Mouse (Mus musculus) E14TG2a.4 (cell line): Measurements from ENCODE around the gene Cntnap5c.
A peak's percentile ranks its signal among the peaks of the same experiment; 100 is the strongest.

ENCODE experiments used
- H3K27me3 ChIP-seq: 2 replicates; pipeline ENCODE4 v1.6.1; 2014; ENCODE audit warnings: low read length, control low read depth; ENCODE audit not compliant: insufficient read depth
- H3K36me3 ChIP-seq: 2 replicates; pipeline ENCODE4 v1.6.1; 2014; ENCODE audit warnings: low read length, control low read depth; ENCODE audit not compliant: insufficient read depth
- H3K4me1 ChIP-seq: replicated peaks from 2 replicates; pipeline ENCODE4 v1.6.1; 2014; ENCODE audit warnings: low read depth, low read length, control low read depth
- H3K4me3 ChIP-seq: replicated peaks from 2 replicates; pipeline ENCODE4 v1.5.1; 2014; ENCODE audit warnings: mild to moderate bottlenecking, low read length
- H3K9me3 ChIP-seq: 2 replicates; pipeline ENCODE4 v1.6.1; 2014; ENCODE audit warnings: low read length, control low read depth
- CTCF ChIP-seq: conservative IDR thresholded peaks from 2 replicates; pipeline ENCODE4 v1.5.1; 2014; ENCODE audit warnings: low read length
- NANOG ChIP-seq: IDR thresholded peaks from 2 replicates; pipeline ENCODE4 v1.6.1; 2014; ENCODE audit warnings: borderline replicate concordance, low read length, mixed read lengths
- POU5F1 ChIP-seq: IDR thresholded peaks from 2 replicates; pipeline ENCODE4 v1.6.1; 2014; ENCODE audit warnings: low read length, borderline replicate concordance

Gene Cntnap5c

DNA sequence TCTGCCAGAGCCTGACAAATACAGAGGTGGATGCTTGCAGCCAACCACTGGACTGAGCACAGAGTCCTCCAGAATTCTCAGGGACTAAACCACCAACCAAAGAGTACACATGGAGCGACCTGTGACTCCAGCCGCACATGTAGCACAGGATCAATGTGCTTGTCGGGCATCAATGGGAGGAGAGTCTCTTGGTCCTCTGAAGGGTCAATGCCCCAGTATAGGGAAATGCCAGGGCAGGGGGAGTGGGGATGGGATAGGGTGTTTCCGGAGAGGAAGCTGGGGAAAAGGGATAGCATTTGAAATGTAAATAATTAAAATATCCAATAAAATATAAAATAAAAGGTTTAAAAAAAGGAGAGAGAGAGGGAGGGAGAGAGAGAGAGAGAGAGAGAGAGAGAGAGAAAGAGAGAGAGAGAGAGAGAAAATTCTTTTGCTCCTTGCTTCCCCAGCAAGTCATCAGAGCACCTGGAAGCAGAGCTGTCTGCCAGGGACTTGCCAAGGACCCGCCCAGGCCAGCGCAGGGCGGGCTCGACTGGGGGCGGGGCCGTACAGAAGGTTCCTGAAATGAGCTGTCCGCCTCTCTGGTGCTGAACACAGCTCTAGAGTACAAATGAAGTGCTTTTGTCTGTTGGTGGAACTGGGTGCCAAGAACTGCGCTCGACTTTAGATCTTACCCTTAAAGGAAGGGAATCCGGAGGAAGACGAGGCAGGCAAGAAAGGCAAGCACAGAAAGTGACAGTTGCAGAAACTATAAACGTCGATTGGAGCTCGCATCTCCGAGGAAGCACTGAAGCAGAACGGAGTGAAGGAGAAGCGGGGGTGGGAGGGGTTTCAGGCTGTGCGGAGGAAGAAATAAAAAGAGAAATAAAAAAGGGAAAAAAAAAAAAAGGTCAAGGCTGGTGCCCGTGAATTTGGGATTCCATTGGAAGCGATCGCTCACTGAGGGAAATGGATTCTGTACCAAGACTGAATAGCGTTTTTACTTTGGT is at the start of gene Cntnap5c:
Gene Cntnap5c, plus strand, starts transcription at position 949 of the 989 bp plus-strand sequence.
- no peaks in the 10 kb centered on the region for H3K36me3 ChIP-seq
- peaks cover 7% of the 10 kb centered on the region for H3K27me3 ChIP-seq
- no peak for TF ChIP-seq POU5F1
- TF ChIP-seq NANOG, result no peak
- no peak for TF ChIP-seq CTCF
- peaks cover 3% of the 10 kb centered on the region; the same call in 1 of the 2 replicates for H3K4me1 ChIP-seq
- H3K4me3 ChIP-seq, result no peak within 1 kb of the TSS
- no peaks in the 10 kb centered on the region for H3K9me3 ChIP-seq

DNA sequence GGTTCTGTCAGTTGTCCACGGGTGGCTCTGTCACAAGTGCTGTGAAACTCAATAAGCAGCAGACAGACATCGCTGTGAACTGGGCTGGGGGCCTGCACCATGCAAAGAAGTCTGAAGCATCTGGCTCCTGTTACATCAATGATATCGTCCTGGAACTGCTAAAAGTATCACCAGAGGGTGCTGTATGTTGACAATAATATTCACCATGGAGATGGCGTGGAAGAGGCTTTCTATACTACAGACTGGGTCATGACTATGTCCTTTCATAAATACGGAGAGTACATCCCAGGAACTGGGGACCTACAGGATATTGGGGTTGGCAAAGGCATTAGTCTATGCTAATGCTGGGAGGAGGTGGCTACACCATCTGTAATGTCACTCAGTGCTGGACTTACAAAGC is 27.3 kb upstream of the Cntnap5c start, which contains the start of gene Gm21834:
Gene Gm21834, minus strand, starts transcription at position 101 of the 400 bp plus-strand sequence.
- Histone ChIP-seq H3K36me3 (no peaks in the 10 kb centered on the region), H3K4me1 (no peaks in the 10 kb centered on the region), H3K4me3 (no peak within 1 kb of the TSS), H3K9me3 (no peaks in the 10 kb centered on the region), H3K27me3 (no peaks in the 10 kb centered on the region)
- TF ChIP-seq POU5F1, result no peak
- no peak for TF ChIP-seq CTCF
- no peak for TF ChIP-seq NANOG

DNA sequence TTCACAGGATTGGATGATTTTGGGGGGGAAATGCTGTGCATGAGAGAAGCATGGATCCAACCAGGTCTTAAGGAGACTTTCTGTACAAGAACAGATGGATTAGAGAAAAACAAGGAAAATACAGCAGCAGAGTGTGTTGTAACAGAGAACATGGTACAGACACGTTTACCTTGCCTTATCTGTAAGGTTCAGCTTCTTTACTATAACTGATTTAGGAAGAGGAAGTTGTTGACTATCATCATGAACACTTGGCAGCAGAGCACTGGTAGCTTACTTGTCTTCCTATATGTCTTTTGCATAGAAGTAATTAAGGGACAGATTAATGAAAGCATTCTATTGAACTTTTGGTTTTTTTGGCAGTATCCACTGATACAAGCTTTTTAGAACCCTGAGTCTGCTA is 11.3 kb upstream of the Cntnap5c start:
- no peaks in the 10 kb centered on the region for H3K9me3 ChIP-seq
- no peaks in the 10 kb centered on the region for H3K27me3 ChIP-seq
- H3K4me3 ChIP-seq, result no peak overlapping the region
- TF ChIP-seq NANOG (no peak), CTCF (no peak), POU5F1 (no peak)
- H3K36me3 ChIP-seq, result no peaks in the 10 kb centered on the region
- no peaks in the 10 kb centered on the region for H3K4me1 ChIP-seq

DNA sequence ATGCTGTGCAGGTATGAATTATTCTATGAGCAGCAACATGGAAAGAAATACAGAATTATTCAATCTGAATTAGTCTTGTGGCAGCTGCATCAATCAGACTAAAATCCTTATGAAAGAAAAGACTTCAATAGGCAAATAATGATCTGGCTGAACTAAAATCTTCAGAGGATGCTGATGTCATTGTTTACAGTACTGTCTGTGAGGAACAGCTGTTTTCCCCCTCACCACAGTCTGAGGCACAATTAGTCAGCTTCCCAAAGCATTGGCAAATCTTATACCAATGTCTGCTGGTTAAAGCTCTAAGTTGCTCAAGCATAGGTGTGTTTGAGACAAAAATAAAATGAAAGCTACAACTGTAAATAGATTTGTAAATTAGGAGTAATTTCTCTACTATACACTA is 2.1 kb upstream of the Cntnap5c start:
- no peaks in the 10 kb centered on the region for H3K36me3 ChIP-seq
- peaks cover 3% of the 10 kb centered on the region; the same call in 1 of the 2 replicates for H3K4me1 ChIP-seq
- no peaks in the 10 kb centered on the region for H3K9me3 ChIP-seq
- TF ChIP-seq POU5F1, result no peak
- no peak for TF ChIP-seq CTCF
- TF ChIP-seq NANOG, result no peak
- no peak overlapping the region for H3K4me3 ChIP-seq
- peaks cover 7% of the 10 kb centered on the region for H3K27me3 ChIP-seq

DNA sequence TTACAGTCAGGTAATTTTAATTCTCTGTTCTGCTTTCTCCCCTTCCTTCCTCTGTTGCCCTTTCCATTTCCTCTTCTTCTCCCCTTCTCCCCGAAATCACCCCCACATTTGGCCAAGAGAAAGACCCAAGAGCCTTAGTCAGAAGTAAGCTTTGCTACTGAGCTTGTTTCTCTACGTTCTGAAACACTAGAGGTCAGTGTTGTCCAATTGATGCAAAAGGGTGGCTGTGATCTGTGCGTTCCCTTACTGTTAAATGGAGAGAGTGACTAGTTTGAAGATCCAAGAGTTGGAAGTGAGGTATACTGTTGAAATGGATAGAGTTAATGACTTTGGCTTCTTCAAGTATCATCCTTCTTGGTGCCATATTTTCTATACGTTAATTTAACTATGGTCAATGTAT is 1.5 kb downstream of the Cntnap5c start:
- peaks cover 7% of the 10 kb centered on the region for H3K27me3 ChIP-seq
- H3K36me3 ChIP-seq, result no peaks in the 10 kb centered on the region
- H3K4me3 ChIP-seq, result no peak overlapping the region
- no peaks in the 10 kb centered on the region for H3K9me3 ChIP-seq
- no peak for TF ChIP-seq NANOG
- TF ChIP-seq CTCF, result peak; percentile 20
- peaks cover 3% of the 10 kb centered on the region; the same call in 1 of the 2 replicates for H3K4me1 ChIP-seq

DNA sequence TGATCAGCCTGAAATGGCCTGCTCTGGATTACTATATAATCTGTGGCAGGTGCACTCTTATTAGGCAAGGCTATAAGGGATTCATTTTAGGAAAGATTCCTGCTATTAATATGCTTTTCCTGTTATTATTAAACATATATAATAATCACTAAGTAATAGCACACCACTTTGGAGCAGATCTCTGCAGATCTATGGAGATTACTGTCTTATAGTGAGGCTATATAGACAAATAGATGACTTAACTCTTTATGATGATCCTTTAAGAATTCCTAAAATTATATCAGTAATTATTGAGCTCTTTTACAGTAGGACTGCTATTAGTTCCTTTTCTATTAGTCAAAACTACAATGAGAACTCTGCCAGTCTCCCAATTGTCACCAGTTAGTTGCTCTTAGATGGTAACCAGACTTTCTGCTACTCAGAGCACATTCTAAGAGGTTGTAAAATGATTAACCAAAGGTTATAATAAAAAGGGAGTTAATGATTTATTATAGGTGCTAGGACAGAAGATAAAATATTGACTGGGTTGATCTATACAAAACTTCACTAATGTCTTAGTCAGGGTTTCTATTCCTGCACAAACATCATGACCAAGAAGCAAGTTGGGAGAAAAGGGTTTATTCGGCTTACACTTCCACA is 18.9 kb downstream of the Cntnap5c start:
- H3K9me3 ChIP-seq, result no peaks in the 10 kb centered on the region
- no peaks in the 10 kb centered on the region for H3K4me1 ChIP-seq
- TF ChIP-seq POU5F1, result no peak
- TF ChIP-seq CTCF, result no peak
- no peak for TF ChIP-seq NANOG
- no peak overlapping the region for H3K4me3 ChIP-seq
- no peaks in the 10 kb centered on the region for H3K36me3 ChIP-seq
- no peaks in the 10 kb centered on the region for H3K27me3 ChIP-seq

DNA sequence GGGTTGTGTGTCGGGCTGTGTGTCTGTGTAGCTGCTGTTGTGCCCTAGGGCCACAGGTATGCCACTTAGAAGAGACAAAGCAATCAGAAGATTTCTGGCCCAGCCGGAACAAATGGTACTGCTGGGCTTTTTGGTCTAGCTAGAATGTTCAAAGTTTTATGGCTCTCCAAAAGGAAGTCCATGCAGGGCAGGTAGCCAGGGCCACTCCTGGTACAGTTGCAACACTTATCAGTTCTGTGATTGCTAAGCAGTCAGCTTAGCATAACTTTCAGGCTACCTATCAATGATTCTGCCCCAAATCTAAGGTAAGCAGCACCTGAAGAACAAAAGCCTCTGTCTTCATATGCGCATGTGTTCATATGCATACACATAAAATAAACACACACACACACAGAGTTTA is 26.0 kb downstream of the Cntnap5c start:
- Histone ChIP-seq H3K4me1 (no peaks in the 10 kb centered on the region), H3K27me3 (no peaks in the 10 kb centered on the region), H3K9me3 (peaks cover 18% of the 10 kb centered on the region), H3K4me3 (no peak overlapping the region), H3K36me3 (no peaks in the 10 kb centered on the region)
- TF ChIP-seq NANOG (no peak), CTCF (no peak)

DNA sequence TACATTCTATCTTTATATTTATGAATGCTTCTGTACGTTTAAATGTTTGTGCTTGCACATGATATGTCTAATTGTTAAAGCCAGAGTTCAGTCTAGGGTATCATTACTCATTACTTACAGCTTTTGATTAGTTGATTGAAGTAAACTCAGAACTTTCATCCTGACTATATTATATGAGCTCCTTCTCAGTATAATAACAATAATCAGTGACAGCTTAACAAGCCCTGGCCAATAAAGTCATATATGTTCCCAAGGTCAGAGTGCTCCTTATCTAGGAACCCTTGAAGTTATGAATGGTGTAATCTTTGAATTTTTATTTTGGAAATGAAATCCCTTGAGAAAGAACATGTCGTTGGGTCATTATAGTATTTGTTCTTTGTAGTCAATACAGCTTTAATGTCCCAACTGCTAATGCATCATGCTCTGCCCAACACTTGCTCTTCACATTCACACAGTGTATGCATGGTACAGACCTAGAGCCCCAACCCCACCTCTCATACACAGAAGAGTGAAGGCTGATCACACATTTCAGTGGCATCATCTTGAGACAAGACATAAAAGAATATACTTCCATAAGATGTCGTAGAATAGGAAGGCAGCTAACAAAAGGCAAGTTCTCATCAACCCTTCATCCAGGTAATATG is 27.4 kb downstream of the Cntnap5c start:
- H3K36me3 ChIP-seq, result no peaks in the 10 kb centered on the region
- H3K4me1 ChIP-seq, result no peaks in the 10 kb centered on the region
- TF ChIP-seq POU5F1 (no peak), NANOG (no peak), CTCF (no peak)

More for the DNA sequence above, 27.4 kb downstream of the Cntnap5c start:
- Histone ChIP-seq H3K27me3 (no peaks in the 10 kb centered on the region), H3K9me3 (peaks cover 18% of the 10 kb centered on the region), H3K4me3 (no peak overlapping the region)
